Mouse (Mus musculus) monocyte, adult 59 days (primary cell): ENCODE measurements around the gene Acoxl. TPM values are rescaled to one million over a fixed set of nuclear protein-coding genes. Genes with fewer than 3 reads are reported as not detected.

ENCODE experiments used
- total RNA-seq, 2 experiments: library from RNA; stranded (reverse); gene quantifications; one replicate each; pipeline ENCODE4 v1.2.4; 2023

Gene Acoxl
- total RNA-seq: not detected

DNA sequence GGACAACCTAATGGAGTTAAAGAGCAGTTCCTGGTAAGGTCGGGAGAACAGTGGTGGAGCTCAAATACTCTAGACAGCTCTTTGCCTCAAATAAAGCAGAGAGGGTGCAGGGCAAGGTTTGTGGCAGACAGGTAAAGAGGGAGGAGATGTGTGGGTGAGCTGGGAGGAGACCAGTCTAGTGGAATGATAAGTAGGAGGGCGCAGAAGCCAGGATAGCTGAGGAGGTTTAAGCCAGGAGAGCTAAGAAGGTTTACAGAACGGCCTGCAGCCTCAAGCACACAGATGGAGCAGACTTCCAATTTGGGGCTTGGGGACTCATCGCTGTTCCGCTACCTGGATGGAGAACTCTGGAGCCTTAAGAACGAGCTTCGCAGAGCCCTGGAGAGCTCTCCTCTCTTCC lies at the start of gene Acoxl:
Acoxl (plus strand) TSS at position 301 of the 400 bp plus-strand sequence.

DNA sequence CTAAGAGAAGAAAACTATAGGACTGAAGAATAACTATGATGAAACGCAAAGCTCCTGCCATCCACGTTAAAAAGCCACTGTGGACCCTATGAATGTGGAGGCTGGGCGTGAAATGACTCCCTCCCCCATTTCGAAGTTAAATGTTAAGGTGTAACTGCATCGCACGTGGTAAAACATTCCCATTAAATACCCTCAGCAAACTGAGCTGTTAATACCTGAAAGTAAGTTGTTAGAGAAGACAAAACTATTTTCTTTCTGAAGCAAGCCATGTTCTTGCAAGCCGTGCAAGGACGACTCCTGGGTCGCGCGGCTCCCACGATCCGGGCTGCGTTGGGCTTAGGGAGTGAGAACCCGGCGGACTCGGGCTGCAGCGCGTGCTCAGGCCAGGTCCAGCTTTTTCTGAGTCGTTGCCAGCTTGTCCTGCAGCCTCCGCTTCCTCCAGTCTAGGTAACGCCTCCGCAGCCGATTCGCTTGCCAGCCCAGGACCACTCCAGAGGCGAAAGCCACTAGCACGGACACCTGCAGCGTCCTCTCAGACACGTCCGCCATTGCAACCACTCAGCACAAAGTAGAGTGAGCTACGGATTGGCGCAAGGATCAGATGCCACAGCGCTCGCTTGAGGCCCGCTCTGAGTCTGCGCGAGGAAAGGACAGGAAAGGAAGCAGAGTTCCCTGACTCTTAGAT lies 46.6 kb upstream of the Acoxl start, which contains the start of gene Mtln:
Mtln (minus strand) TSS at position 570 of the 685 bp plus-strand sequence.

DNA sequence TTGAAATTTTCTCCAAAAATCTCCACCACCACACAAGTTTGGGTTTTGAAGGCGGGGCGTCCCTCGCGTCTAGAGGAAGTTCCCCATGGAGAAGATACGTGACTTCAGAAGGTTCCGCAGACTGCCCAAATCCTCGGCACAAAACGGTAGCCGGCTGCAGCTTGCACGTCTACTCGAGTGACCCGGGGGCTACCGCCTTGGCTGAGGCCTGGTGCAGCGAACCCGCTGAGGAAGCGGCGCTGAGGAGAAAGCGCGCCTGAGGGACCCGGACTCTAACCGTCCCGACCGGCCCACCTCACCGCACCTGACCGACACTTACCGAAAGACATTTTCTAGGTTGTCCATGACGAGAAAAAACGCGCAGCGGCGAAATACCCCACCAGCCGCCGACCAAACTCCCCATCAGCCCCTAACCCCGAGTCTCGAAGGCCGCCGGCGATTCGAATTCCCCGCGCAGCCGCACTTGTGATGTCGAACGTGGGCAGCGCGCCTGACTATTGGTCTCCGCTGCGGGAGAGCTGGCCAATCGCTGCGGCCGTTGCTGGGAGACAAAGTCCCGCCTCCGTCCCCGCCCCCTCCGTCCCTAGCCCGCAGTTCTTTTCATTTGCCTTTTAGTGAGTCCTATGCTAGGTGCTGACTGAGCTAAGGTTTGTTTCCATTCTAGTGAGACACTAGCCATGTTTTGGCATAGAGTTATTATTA lies 7.1 kb upstream of the Acoxl start, which contains the start of gene Bub1:
Bub1 (minus strand) TSS at position 465 of the 702 bp plus-strand sequence.

DNA sequence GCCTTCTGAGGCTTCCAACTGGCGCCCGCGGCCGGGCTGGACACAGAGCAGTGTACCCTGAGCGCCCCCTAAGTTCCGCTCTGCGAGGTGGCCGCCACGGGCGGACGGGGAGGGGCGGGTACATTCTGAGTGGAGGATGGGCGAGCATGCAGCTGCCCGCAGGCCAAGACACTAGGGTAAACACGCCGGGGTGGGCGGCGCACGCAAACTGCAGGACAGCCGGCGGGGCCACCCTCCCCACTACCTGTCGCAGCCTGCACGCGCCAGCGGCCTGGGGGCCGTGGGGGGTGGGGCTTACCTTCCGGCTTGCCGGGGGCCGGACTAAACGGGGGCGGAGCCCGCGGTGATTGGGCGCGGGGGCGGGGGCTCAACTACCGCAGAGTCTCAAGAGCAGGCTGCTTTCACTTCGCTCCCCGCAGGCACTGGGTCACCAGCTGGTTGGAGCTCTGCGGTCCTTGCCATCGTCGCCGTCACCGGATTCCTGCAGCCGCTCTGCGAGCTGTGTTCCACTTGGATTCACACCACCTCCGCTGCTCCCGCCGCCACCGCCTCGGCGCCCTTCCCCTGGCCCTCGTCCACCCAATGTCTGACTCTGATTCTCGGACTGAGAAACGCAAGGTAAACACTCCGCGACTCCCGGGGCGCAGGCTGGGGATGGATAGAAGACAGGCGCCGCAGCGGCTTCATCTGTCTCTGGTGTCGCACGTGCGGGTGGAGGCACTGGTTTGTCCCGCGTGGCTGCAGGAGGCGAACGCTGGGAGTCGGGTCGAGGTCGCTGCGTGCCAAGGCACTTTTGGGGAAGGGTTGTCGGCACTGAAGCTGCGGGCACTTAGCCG lies 287.2 kb downstream of the Acoxl start, which contains the start of gene Bcl2l11:
Bcl2l11 (plus strand) TSS at position 404 of the 836 bp plus-strand sequence.

Other genes starting within 250 kb of the Acoxl start
- not detected for gene Mal, start 182.2 kb upstream of the Acoxl start, total RNA-seq
- not detected for gene Mall, start 108.9 kb upstream of the Acoxl start, total RNA-seq
- gene Nphp1, start 50.0 kb upstream of the Acoxl start, total RNA-seq: 1 to 10 TPM in 1 of 2 experiments, under 1 TPM in 1; 0.79 to 1.3 TPM
- 10 to 100 TPM; 13.3 to 15.5 TPM for gene Mtln, start 46.4 kb upstream of the Acoxl start, total RNA-seq
- gene Bub1, start 7.0 kb upstream of the Acoxl start, total RNA-seq: 1 to 10 TPM in 1 of 2 experiments, under 1 TPM in 1; 0.64 to 1.2 TPM